Mouse (Mus musculus): ENCODE measurements around the gene Msx3.

DNA sequence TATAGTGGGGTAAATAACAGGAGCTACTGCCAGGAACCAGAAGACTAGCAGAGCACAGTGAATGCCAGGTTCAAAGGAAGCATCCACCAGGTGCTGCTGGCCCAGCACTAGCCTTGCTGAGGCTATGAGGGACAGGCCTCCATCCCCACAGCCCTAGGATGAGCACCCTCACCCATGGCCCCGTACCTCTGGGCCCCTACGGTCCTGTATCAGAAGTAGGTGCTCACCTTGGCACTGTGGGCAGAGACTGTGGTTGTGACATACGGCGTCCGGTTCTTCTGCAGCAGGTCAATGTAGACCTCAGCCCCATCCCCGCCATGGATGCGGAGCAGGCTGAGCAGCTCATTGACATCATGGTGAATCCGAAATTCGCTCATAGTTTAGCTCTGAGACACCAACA, 15.5 kb downstream of the Msx3 start:
- TF ChIP-seq CTCF (IDR thresholded peaks at IDR 0.05; ENCODE audit: control insufficient read depth, insufficient read depth, insufficient read length) (no peak), MYOG (IDR thresholded peaks at IDR 0.05; ENCODE audit: control insufficient read depth, extremely low read depth, insufficient read length) (no peak), MYOD1 (IDR thresholded peaks at IDR 0.05; ENCODE audit: control insufficient read depth, insufficient read length, low read depth) (no peak), USF1 (IDR thresholded peaks at IDR 0.05; ENCODE audit: low read depth) (no peak), MAX (IDR thresholded peaks at IDR 0.05) (no peak), CEBPB (IDR thresholded peaks at IDR 0.05; ENCODE audit: low read depth) (no peak)

Measured in C2C12 (cell line).